Mouse (Mus musculus) ovary, postnatal 10 days (tissue): ENCODE measurements around the gene BC005537.

Source experiments
- DNase-seq: peaks from one replicate; pipeline ENCODE4 v3.0.0; 2022; ENCODE audit warnings: low spot score

BC005537 gene

GRCm38 (mm10) chr13:24844983-24845955, 43.8 kb downstream of the BC005537 start, which contains the start of gene D130043K22Rik:
TSS of gene D130043K22Rik (plus strand) at chr13:24845135.
- no peak for DNase-seq

GRCm38 (mm10) chr13:24849318-24849717, 47.9 kb downstream of the BC005537 start:
- no peak for DNase-seq

- no peak for DNase-seq
Observed at GRCm38 (mm10) chr13:24851989-24852388, 50.5 kb downstream of the BC005537 start.

GRCm38 (mm10) chr13:24852570-24852969, 51.1 kb downstream of the BC005537 start:
- DNase-seq = no peak

- DNase-seq = no peak
Observed at GRCm38 (mm10) chr13:24859115-24859514, 57.7 kb downstream of the BC005537 start.

GRCm38 (mm10) chr13:24861084-24861483, 59.6 kb downstream of the BC005537 start:
- no peak for DNase-seq

GRCm38 (mm10) chr13:24862021-24862420, 60.6 kb downstream of the BC005537 start:
- no peak for DNase-seq

GRCm38 (mm10) chr13:24862520-24862919, 61.1 kb downstream of the BC005537 start:
- no peak for DNase-seq
